Mouse (Mus musculus) stomach, postnatal 0 days (tissue): ENCODE measurements around the gene Syt9.

Experiments
- CTCF ChIP-seq: IDR thresholded peaks from 2 replicates; pipeline ENCODE4 v1.5.1; 2016; ENCODE audit warnings: antibody characterized with exemption, low read depth, mild to moderate bottlenecking, moderate library complexity
- EP300 ChIP-seq: optimal IDR thresholded peaks from 2 replicates; pipeline ENCODE3; 2016; ENCODE audit warnings: antibody characterized with exemption

DNA sequence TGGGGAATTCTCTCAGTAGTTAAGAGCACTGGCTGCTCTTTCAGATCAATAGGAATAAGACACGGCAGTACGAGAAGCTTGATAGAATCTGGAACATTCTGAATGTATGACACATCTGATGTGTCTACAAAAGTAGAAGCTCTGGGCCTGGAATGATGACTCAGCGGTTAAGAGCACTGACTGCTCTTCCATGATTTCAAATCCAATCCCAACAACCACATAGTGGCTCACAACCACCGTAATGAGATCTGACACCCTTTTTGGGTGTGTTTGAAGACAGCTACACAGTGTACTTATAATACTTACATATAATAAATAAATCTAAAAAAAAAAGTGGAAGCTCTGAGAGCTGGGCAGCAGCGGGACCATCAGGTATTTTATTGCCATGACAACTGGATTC is 31.5 kb upstream of the Syt9 start:
- TF ChIP-seq CTCF (no peak), EP300 (no peak)
